Mouse (Mus musculus) spleen, postnatal 14 days (tissue): ENCODE data around the gene 1700018B08Rik.

Source experiments
- DNase-seq, 2 experiments: peaks; one replicate each; pipeline ENCODE4 v3.0.0; 2021 to 2022; ENCODE audit warnings: low spot score in 2 of 2

1700018B08Rik gene

DNA sequence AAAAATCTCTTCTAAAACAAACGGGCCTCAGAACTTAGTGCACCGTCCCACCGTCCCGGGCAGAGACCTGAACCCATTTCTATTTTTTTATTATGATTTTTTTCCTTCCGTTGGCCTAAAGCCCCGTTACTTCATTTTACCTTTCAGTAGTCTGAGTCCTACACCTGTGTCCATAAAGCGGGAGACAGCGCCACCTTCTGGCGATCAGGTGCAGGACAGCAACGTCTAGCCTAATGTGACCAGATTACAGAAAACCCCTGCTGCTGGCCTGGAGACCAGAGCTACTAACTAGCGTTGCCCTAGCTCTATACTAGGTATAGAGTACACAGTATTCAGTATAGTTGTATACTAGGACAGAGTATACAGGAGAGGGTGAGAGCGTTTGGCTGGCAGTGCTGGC, 30.7 kb downstream of the 1700018B08Rik start:
- DNase-seq = peak; percentile 43 to 62

DNA sequence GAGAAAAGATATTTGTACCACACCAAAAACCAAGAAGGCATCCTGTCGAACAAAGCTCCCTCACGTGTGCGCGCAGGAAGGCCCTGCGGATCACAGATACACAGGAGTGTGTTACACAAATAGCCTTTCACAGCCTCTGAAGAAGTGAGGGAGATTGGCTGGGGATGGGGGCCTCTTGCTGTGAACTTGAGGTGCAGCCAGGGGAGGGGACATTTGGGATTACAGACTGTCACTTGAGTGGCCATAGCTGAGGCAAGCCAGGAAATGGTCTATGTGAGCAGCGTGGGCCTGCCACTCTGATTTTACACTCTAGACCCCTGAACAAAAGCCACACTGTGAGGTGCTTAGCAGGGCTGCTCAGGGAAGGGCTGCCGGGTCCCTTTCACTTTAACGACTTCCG, 32.4 kb downstream of the 1700018B08Rik start:
- no peak for DNase-seq

DNA sequence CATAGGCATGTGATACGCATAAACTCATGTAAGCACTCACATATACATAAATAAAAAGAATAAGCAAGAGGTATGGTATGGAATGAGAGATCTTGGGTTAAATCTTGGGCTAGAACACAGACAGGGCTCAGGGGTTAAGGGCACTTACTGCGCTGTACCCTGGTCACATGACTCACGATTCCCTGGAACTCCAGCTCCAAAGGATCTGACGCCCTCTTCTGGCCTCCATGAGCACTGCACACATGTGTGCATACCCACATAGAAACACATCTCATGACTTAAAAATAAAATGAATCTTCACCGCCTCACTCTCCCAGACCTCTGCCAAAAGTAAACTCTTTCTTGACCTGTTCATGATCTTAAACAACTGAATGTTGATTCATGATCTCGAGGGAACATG, 46.5 kb downstream of the 1700018B08Rik start:
- no peak for DNase-seq

DNA sequence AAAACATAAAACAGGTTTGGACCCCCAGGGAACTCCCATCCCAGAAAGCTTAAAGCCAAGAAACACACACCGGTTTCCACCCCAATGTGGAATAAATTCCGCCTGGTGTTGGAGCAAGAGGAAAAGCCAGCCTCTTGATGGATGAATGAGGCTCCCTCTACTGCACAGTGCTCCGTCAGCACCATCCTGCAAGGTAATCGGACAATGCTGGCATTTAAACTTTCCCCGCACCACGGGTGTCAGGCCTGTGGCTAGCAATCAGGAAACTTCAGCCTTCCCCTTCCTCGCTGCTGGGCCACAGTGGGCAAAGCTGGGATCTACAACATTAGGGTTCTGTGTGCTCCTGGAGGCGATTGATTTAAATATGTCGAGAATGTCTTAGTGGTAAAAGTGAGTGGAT, 52.5 kb downstream of the 1700018B08Rik start:
- no peak for DNase-seq

DNA sequence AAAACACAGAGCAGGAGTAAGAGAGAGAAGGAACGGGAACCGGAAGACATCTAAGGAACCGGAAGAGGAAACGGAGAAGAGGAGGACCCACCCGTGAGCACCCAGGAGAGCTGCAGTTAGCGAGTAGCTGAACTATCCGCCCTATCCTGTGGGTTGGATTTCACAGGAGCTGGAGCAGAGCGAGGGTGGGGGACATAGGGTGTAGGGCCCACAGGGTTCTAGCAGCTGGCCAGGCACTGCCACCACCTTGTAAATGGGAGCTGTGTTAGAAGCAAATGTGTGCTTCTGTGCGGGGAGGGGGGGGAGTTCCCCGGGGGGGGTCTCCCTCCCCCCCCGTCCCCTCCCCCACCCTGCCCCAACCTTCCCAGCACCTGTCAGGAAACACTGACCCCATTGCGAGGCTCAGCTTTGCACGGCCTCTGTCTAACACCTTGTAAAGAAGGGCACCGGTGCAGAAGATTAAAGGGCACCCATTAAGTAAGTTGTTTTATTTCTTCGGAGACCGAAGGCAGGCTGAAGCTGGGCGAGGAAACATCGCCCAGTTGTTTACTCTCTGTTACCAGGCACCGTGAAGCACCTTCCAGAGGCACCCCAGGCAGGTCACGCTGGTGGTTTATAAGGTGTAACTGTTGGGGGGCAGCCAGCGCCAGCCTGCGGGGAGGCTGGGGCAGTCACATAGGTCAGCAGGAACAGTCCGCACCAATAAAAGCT, 59.9 kb downstream of the 1700018B08Rik start:
- DNase-seq = no peak
